Mouse (Mus musculus) lung, postnatal 0 days (tissue): ENCODE measurements around the gene Tas1r1.

Experiments
- CTCF ChIP-seq: IDR thresholded peaks from 2 replicates; pipeline ENCODE4 v1.5.1; 2016; ENCODE audit warnings: antibody characterized with exemption, mild to moderate bottlenecking
- EP300 ChIP-seq: IDR thresholded peaks from 2 replicates; pipeline ENCODE4 v1.6.1; 2016; ENCODE audit warnings: antibody characterized with exemption, mild to moderate bottlenecking, control low read depth

GRCm38 (mm10) chr4:151986650-151987049 lies 51.7 kb downstream of the Tas1r1 start:
- TF ChIP-seq CTCF = no peak
- TF ChIP-seq EP300 = no peak
